Mouse (Mus musculus): ENCODE results near the gene Vps13d. TPM values are rescaled to one million over a fixed set of nuclear protein-coding genes. Genes with fewer than 3 reads are reported as not detected.

The Vps13d gene
- polyA plus RNA-seq, 1 experiment: 7.3 TPM

GRCm38 (mm10) chr4:144940796-144941462 lies 253.9 kb downstream of the Vps13d start:
- H3K36me3 ChIP-seq (ENCODE audit: control insufficient read depth, insufficient read depth, low read length): no peaks in the 10 kb centered on the region
- H3K27ac ChIP-seq (ENCODE audit: control insufficient read depth, insufficient read depth, low read depth, low read length): no peak overlapping the region
- no peaks in the 10 kb centered on the region for H3K4me1 ChIP-seq (ENCODE audit: control insufficient read depth, insufficient read depth, low read length)
- no peak overlapping the region for H3K4me3 ChIP-seq (ENCODE audit: control insufficient read depth, low read depth, low read length)
- TF ChIP-seq POLR2A (IDR thresholded peaks at IDR 0.05; ENCODE audit: control insufficient read depth, low read depth, low read length) (no peak), CTCF (IDR thresholded peaks at IDR 0.05; ENCODE audit: control insufficient read depth, insufficient read depth, insufficient replicate concordance, low read depth, low read length) (no peak)
- no peaks in the 10 kb centered on the region for H3K27me3 ChIP-seq (ENCODE audit: control insufficient read depth, insufficient read depth, low read length)

- H3K4me3 ChIP-seq (ENCODE audit: control insufficient read depth, low read depth, low read length): no peak overlapping the region
- TF ChIP-seq POLR2A (IDR thresholded peaks at IDR 0.05; ENCODE audit: control insufficient read depth, low read depth, low read length) (no peak), CTCF (IDR thresholded peaks at IDR 0.05; ENCODE audit: control insufficient read depth, insufficient read depth, insufficient replicate concordance, low read depth, low read length) (no peak)
Observed at GRCm38 (mm10) chr4:144939847-144940411, 254.9 kb downstream of the Vps13d start.

GRCm38 (mm10) chr4:144936563-144937154 lies 258.1 kb downstream of the Vps13d start:
- Histone ChIP-seq H3K36me3 (ENCODE audit: control insufficient read depth, insufficient read depth, low read length) (no peaks in the 10 kb centered on the region), H3K27ac (ENCODE audit: control insufficient read depth, insufficient read depth, low read depth, low read length) (no peak overlapping the region), H3K4me3 (ENCODE audit: control insufficient read depth, low read depth, low read length) (no peak overlapping the region), H3K4me1 (ENCODE audit: control insufficient read depth, insufficient read depth, low read length) (no peaks in the 10 kb centered on the region), H3K27me3 (ENCODE audit: control insufficient read depth, insufficient read depth, low read length) (no peaks in the 10 kb centered on the region)
- TF ChIP-seq CTCF (IDR thresholded peaks at IDR 0.05; ENCODE audit: control insufficient read depth, insufficient read depth, insufficient replicate concordance, low read depth, low read length) (no peak), POLR2A (IDR thresholded peaks at IDR 0.05; ENCODE audit: control insufficient read depth, low read depth, low read length) (no peak)

More at GRCm38 (mm10) chr4:144939847-144940411, 254.9 kb downstream of the Vps13d start:
- Histone ChIP-seq H3K36me3 (ENCODE audit: control insufficient read depth, insufficient read depth, low read length) (no peaks in the 10 kb centered on the region), H3K4me1 (ENCODE audit: control insufficient read depth, insufficient read depth, low read length) (no peaks in the 10 kb centered on the region), H3K27me3 (ENCODE audit: control insufficient read depth, insufficient read depth, low read length) (no peaks in the 10 kb centered on the region), H3K27ac (ENCODE audit: control insufficient read depth, insufficient read depth, low read depth, low read length) (no peak overlapping the region)

- Histone ChIP-seq H3K27ac (ENCODE audit: control insufficient read depth, insufficient read depth, low read depth, low read length) (no peak overlapping the region), H3K36me3 (ENCODE audit: control insufficient read depth, insufficient read depth, low read length) (no peaks in the 10 kb centered on the region), H3K27me3 (ENCODE audit: control insufficient read depth, insufficient read depth, low read length) (no peaks in the 10 kb centered on the region), H3K4me1 (ENCODE audit: control insufficient read depth, insufficient read depth, low read length) (peaks cover 3% of the 10 kb centered on the region; the same call in 1 of the 2 replicates), H3K4me3 (ENCODE audit: control insufficient read depth, low read depth, low read length) (no peak overlapping the region)
- no peak for TF ChIP-seq CTCF (IDR thresholded peaks at IDR 0.05; ENCODE audit: control insufficient read depth, insufficient read depth, insufficient replicate concordance, low read depth, low read length)
- no peak for TF ChIP-seq POLR2A (IDR thresholded peaks at IDR 0.05; ENCODE audit: control insufficient read depth, low read depth, low read length)
Observed at GRCm38 (mm10) chr4:144934501-144934900, 260.3 kb downstream of the Vps13d start.

- Histone ChIP-seq H3K36me3 (ENCODE audit: control insufficient read depth, insufficient read depth, low read length) (no peaks in the 10 kb centered on the region), H3K27me3 (ENCODE audit: control insufficient read depth, insufficient read depth, low read length) (no peaks in the 10 kb centered on the region), H3K4me3 (ENCODE audit: control insufficient read depth, low read depth, low read length) (no peak overlapping the region), H3K27ac (ENCODE audit: control insufficient read depth, insufficient read depth, low read depth, low read length) (no peak overlapping the region), H3K4me1 (ENCODE audit: control insufficient read depth, insufficient read depth, low read length) (peaks cover 3% of the 10 kb centered on the region; the same call in 1 of the 2 replicates)
- TF ChIP-seq POLR2A (IDR thresholded peaks at IDR 0.05; ENCODE audit: control insufficient read depth, low read depth, low read length) (no peak), CTCF (IDR thresholded peaks at IDR 0.05; ENCODE audit: control insufficient read depth, insufficient read depth, insufficient replicate concordance, low read depth, low read length) (no peak)
Observed at GRCm38 (mm10) chr4:144931167-144931566, 263.6 kb downstream of the Vps13d start.

GRCm38 (mm10) chr4:144930366-144930765 lies 264.4 kb downstream of the Vps13d start:
- no peaks in the 10 kb centered on the region for H3K36me3 ChIP-seq (ENCODE audit: control insufficient read depth, insufficient read depth, low read length)
- H3K4me1 ChIP-seq (ENCODE audit: control insufficient read depth, insufficient read depth, low read length): peaks cover 3% of the 10 kb centered on the region; the same call in 1 of the 2 replicates
- H3K27ac ChIP-seq (ENCODE audit: control insufficient read depth, insufficient read depth, low read depth, low read length): peak overlapping the region; percentile 44
- no peak for TF ChIP-seq CTCF (IDR thresholded peaks at IDR 0.05; ENCODE audit: control insufficient read depth, insufficient read depth, insufficient replicate concordance, low read depth, low read length)
- no peak for TF ChIP-seq POLR2A (IDR thresholded peaks at IDR 0.05; ENCODE audit: control insufficient read depth, low read depth, low read length)
- H3K4me3 ChIP-seq (ENCODE audit: control insufficient read depth, low read depth, low read length): no peak overlapping the region
- H3K27me3 ChIP-seq (ENCODE audit: control insufficient read depth, insufficient read depth, low read length): no peaks in the 10 kb centered on the region

GRCm38 (mm10) chr4:144929811-144930221 lies 265.0 kb downstream of the Vps13d start:
- Histone ChIP-seq H3K4me3 (ENCODE audit: control insufficient read depth, low read depth, low read length) (no peak overlapping the region), H3K36me3 (ENCODE audit: control insufficient read depth, insufficient read depth, low read length) (no peaks in the 10 kb centered on the region), H3K27ac (ENCODE audit: control insufficient read depth, insufficient read depth, low read depth, low read length) (peak overlapping the region; percentile 44)

More at GRCm38 (mm10) chr4:144929811-144930221, 265.0 kb downstream of the Vps13d start:
- TF ChIP-seq POLR2A (IDR thresholded peaks at IDR 0.05; ENCODE audit: control insufficient read depth, low read depth, low read length) (no peak), CTCF (IDR thresholded peaks at IDR 0.05; ENCODE audit: control insufficient read depth, insufficient read depth, insufficient replicate concordance, low read depth, low read length) (no peak)
- H3K27me3 ChIP-seq (ENCODE audit: control insufficient read depth, insufficient read depth, low read length): no peaks in the 10 kb centered on the region
- peaks cover 3% of the 10 kb centered on the region; the same call in 1 of the 2 replicates for H3K4me1 ChIP-seq (ENCODE audit: control insufficient read depth, insufficient read depth, low read length)

All from testis, adult 2 months (tissue).